Mouse (Mus musculus): Measurements from ENCODE around the gene Tmem107. TPM values are rescaled to one million over a fixed set of nuclear protein-coding genes. Genes with fewer than 3 reads are reported as not detected.

Tmem107 gene
- polyA plus RNA-seq, 1 experiment, result 41.7 TPM

DNA sequence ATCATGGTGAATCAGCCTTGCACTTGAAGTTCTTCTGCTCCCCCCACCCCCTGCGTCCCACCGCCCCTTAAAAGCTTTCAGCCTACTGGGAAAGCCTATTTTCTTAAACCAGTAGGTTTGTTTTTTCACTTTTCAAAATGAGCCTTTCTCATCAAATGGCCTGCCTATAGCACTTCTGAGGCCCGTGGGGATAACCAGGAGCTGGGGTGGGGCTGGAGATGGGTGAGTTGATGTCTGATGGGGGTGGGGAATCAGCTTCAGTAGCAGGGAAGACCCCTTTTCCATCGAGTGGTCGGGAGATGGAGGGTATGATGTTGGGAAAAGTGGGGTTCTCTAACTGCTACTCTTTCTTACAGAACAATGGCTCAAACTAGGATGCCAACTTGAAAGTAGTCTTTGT, 46.2 kb downstream of the Tmem107 start:
- no peaks in the 10 kb centered on the region for H3K27me3 ChIP-seq (replicated peaks; ENCODE audit: control insufficient read depth, insufficient read depth, low read length)
- H3K27ac ChIP-seq (ENCODE audit: insufficient read depth, low read depth, low read length), result no peak overlapping the region
- H3K4me3 ChIP-seq (ENCODE audit: insufficient read depth, low read depth, low read length), result no peak overlapping the region
- 0 out of 2 replicates have a peak, but pooled peaks cover 8% of the 10 kb centered on the region for H3K4me1 ChIP-seq (ENCODE audit: control insufficient read depth, insufficient read depth, low read length)
- WGBS, result 59% methylated on average over 5 of the region's 5 CpGs
- TF ChIP-seq POLR2A (IDR thresholded peaks at IDR 0.05; ENCODE audit: low read depth, low read length) (no peak), CTCF (conservative IDR thresholded peaks at IDR 0.05; ENCODE audit: insufficient read depth, insufficient read length, low read depth, low read length) (no peak)
- no peak for DNase-seq
- H3K36me3 ChIP-seq (ENCODE audit: control insufficient read depth, insufficient read depth, low read length), result no peaks in the 10 kb centered on the region

DNA sequence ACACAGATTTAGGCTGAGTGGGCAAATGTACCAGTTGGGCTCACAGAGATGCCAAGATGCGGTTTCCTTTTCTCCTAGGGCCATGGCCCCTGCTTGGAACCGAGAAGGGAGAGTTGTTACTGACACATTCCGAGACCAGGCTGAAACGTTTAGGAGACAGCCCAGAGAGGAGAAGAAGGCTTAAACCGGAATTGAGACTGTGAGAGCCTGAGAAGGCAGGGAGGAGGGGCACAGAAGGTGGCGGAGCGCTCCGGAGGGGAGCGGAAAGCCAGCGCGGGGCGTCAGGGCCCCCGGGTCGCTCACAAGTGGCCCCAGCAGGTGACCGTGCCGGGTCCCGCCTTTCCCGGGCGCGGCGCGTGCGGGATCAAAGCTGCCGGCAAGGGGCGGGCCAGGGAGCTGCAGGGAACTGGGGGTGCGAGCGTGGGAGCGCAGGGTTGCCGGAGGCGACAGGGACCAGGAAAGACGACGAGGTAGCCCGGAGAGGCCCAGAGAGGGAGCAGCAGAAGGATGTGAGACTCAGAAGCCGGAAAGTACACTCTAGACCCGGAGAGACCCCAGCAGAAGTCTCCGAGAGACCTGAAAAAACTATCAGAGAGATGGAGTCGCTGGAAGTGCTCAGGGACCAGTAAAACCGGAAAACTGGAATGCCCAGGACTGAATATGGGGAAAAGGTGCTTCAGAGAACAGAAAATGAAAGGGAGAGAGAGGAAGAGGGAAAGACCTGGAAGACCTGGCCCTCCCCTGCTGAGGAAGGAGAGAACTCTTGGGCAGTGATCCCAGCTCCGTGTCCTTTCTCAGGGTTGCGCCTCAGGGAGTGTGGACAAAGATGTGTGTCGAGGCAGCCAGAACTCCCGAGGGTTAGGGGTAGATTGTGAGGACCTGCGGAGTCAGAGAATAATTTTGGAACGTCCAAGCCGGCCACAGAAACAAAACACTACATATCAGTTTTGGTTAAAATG, 47.4 kb downstream of the Tmem107 start:
- Histone ChIP-seq H3K36me3 (ENCODE audit: control insufficient read depth, insufficient read depth, low read length) (no peaks in the 10 kb centered on the region), H3K27me3 (replicated peaks; ENCODE audit: control insufficient read depth, insufficient read depth, low read length) (no peaks in the 10 kb centered on the region), H3K4me1 (ENCODE audit: control insufficient read depth, insufficient read depth, low read length) (0 out of 2 replicates have a peak, but pooled peaks cover 8% of the 10 kb centered on the region), H3K27ac (ENCODE audit: insufficient read depth, low read depth, low read length) (peak overlapping the region; percentile 11), H3K4me3 (ENCODE audit: insufficient read depth, low read depth, low read length) (peak overlapping the region; percentile 69)
- under 1% methylated on average over 45 of the region's 45 CpGs for WGBS
- TF ChIP-seq CTCF (conservative IDR thresholded peaks at IDR 0.05; ENCODE audit: insufficient read depth, insufficient read length, low read depth, low read length) (no peak), POLR2A (IDR thresholded peaks at IDR 0.05; ENCODE audit: low read depth, low read length) (no peak)
- DNase-seq, result peak; percentile 65

- H3K27ac ChIP-seq (ENCODE audit: insufficient read depth, low read depth, low read length), result no peak overlapping the region
- WGBS, result 9% methylated on average over 15 of the region's 15 CpGs
- TF ChIP-seq POLR2A (IDR thresholded peaks at IDR 0.05; ENCODE audit: low read depth, low read length) (no peak), CTCF (conservative IDR thresholded peaks at IDR 0.05; ENCODE audit: insufficient read depth, insufficient read length, low read depth, low read length) (0 out of 2 replicates have a peak, but pooled peaks have one; percentile 3)
These were observed 48.2 kb downstream of the Tmem107 start for GRCm38 (mm10) chr11:69118765-69119164.

GRCm38 (mm10) chr11:69119446-69120155, 49.0 kb downstream of the Tmem107 start:
- DNase-seq, result no peak
- no peaks in the 10 kb centered on the region for H3K27me3 ChIP-seq (replicated peaks; ENCODE audit: control insufficient read depth, insufficient read depth, low read length)
- H3K4me1 ChIP-seq (ENCODE audit: control insufficient read depth, insufficient read depth, low read length), result peaks cover 8% of the 10 kb centered on the region; the same call in 1 of the 2 replicates
- no peak overlapping the region for H3K27ac ChIP-seq (ENCODE audit: insufficient read depth, low read depth, low read length)
- no peaks in the 10 kb centered on the region for H3K36me3 ChIP-seq (ENCODE audit: control insufficient read depth, insufficient read depth, low read length)
- H3K4me3 ChIP-seq (ENCODE audit: insufficient read depth, low read depth, low read length), result no peak overlapping the region
- 85% methylated on average over 14 of the region's 14 CpGs for WGBS
- TF ChIP-seq POLR2A (IDR thresholded peaks at IDR 0.05; ENCODE audit: low read depth, low read length) (no peak), CTCF (conservative IDR thresholded peaks at IDR 0.05; ENCODE audit: insufficient read depth, insufficient read length, low read depth, low read length) (no peak)

More at GRCm38 (mm10) chr11:69118765-69119164, 48.2 kb downstream of the Tmem107 start:
- no peaks in the 10 kb centered on the region for H3K27me3 ChIP-seq (replicated peaks; ENCODE audit: control insufficient read depth, insufficient read depth, low read length)
- H3K36me3 ChIP-seq (ENCODE audit: control insufficient read depth, insufficient read depth, low read length), result no peaks in the 10 kb centered on the region
- peak; percentile 95 for DNase-seq
- peaks cover 8% of the 10 kb centered on the region; the same call in 1 of the 2 replicates for H3K4me1 ChIP-seq (ENCODE audit: control insufficient read depth, insufficient read depth, low read length)
- H3K4me3 ChIP-seq (ENCODE audit: insufficient read depth, low read depth, low read length), result no peak overlapping the region

- 33% methylated on average over 27 of the region's 27 CpGs for WGBS
- H3K27ac ChIP-seq (ENCODE audit: insufficient read depth, low read depth, low read length), result no peak within 1 kb of the TSS
- TF ChIP-seq CTCF (conservative IDR thresholded peaks at IDR 0.05; ENCODE audit: insufficient read depth, insufficient read length, low read depth, low read length) (no peak), POLR2A (IDR thresholded peaks at IDR 0.05; ENCODE audit: low read depth, low read length) (no peak)
- no peaks in the 10 kb centered on the region for H3K36me3 ChIP-seq (ENCODE audit: control insufficient read depth, insufficient read depth, low read length)
- H3K4me1 ChIP-seq (ENCODE audit: control insufficient read depth, insufficient read depth, low read length), result peaks cover 8% of the 10 kb centered on the region; the same call in 1 of the 2 replicates
- DNase-seq, result no peak
- no peaks in the 10 kb centered on the region for H3K27me3 ChIP-seq (replicated peaks; ENCODE audit: control insufficient read depth, insufficient read depth, low read length)
- peak within 1 kb of the TSS; percentile 62 for H3K4me3 ChIP-seq (ENCODE audit: insufficient read depth, low read depth, low read length)
These were observed 49.8 kb downstream of the Tmem107 start, which contains the start of gene Hes7 for GRCm38 (mm10) chr11:69120221-69121000. Hes7 (plus strand) TSS chr11:69120404.

- Histone ChIP-seq H3K4me3 (ENCODE audit: insufficient read depth, low read depth, low read length) (peak overlapping the region; percentile 62), H3K27ac (ENCODE audit: insufficient read depth, low read depth, low read length) (no peak overlapping the region), H3K4me1 (ENCODE audit: control insufficient read depth, insufficient read depth, low read length) (peaks cover 8% of the 10 kb centered on the region; the same call in 1 of the 2 replicates), H3K36me3 (ENCODE audit: control insufficient read depth, insufficient read depth, low read length) (no peaks in the 10 kb centered on the region), H3K27me3 (replicated peaks; ENCODE audit: control insufficient read depth, insufficient read depth, low read length) (no peaks in the 10 kb centered on the region)
- TF ChIP-seq CTCF (conservative IDR thresholded peaks at IDR 0.05; ENCODE audit: insufficient read depth, insufficient read length, low read depth, low read length) (no peak), POLR2A (IDR thresholded peaks at IDR 0.05; ENCODE audit: low read depth, low read length) (no peak)
- WGBS, result 11% methylated on average over 33 of the region's 33 CpGs
- peak; percentile 40 for DNase-seq
These were observed 50.6 kb downstream of the Tmem107 start for GRCm38 (mm10) chr11:69121001-69121740.
